Mouse (Mus musculus): ENCODE results near the gene Fat3.

Gene Fat3

GRCm38 (mm10) chr9:16256577-16257207 is 244.4 kb downstream of the Fat3 start:
- DNase-seq (ENCODE audit: low spot score) = no peak

GRCm38 (mm10) chr9:16246741-16247140 is 254.3 kb downstream of the Fat3 start:
- no peak for DNase-seq (ENCODE audit: low spot score)

GRCm38 (mm10) chr9:16231575-16231974 is 269.5 kb downstream of the Fat3 start:
- DNase-seq (ENCODE audit: low spot score) = no peak

GRCm38 (mm10) chr9:16228919-16229318 is 272.2 kb downstream of the Fat3 start:
- DNase-seq (ENCODE audit: low spot score) = no peak

GRCm38 (mm10) chr9:16227398-16227797 is 273.7 kb downstream of the Fat3 start:
- DNase-seq (ENCODE audit: low spot score) = no peak

- no peak for DNase-seq (ENCODE audit: low spot score)
Observed at GRCm38 (mm10) chr9:16226545-16226944, 274.5 kb downstream of the Fat3 start.

GRCm38 (mm10) chr9:16221885-16222284 is 279.2 kb downstream of the Fat3 start:
- peak; percentile 62 for DNase-seq (ENCODE audit: low spot score)

- DNase-seq (ENCODE audit: low spot score) = peak; percentile 4
Observed at GRCm38 (mm10) chr9:16216235-16216634, 284.9 kb downstream of the Fat3 start.

GRCm38 (mm10) chr9:16214731-16215681 is 286.1 kb downstream of the Fat3 start:
- DNase-seq (ENCODE audit: low spot score) = peak; percentile 24

- no peak for DNase-seq (ENCODE audit: low spot score)
Observed at GRCm38 (mm10) chr9:16213324-16213723, 287.8 kb downstream of the Fat3 start.

- DNase-seq (ENCODE audit: low spot score) = no peak
Observed at GRCm38 (mm10) chr9:16212628-16213027, 288.5 kb downstream of the Fat3 start.

GRCm38 (mm10) chr9:16212163-16212562 is 288.9 kb downstream of the Fat3 start:
- DNase-seq (ENCODE audit: low spot score) = no peak

GRCm38 (mm10) chr9:16211468-16211867 is 289.6 kb downstream of the Fat3 start:
- DNase-seq (ENCODE audit: low spot score) = no peak

- DNase-seq (ENCODE audit: low spot score) = no peak
Observed at GRCm38 (mm10) chr9:16202296-16202695, 298.8 kb downstream of the Fat3 start.

- DNase-seq (ENCODE audit: low spot score) = no peak
Observed at GRCm38 (mm10) chr9:16200948-16201347, 300.1 kb downstream of the Fat3 start.

GRCm38 (mm10) chr9:16186461-16186860 is 314.6 kb downstream of the Fat3 start:
- DNase-seq (ENCODE audit: low spot score) = no peak

- no peak for DNase-seq (ENCODE audit: low spot score)
Observed at GRCm38 (mm10) chr9:16169238-16169637, 331.8 kb downstream of the Fat3 start.

- no peak for DNase-seq (ENCODE audit: low spot score)
Observed at GRCm38 (mm10) chr9:16168051-16168450, 333.0 kb downstream of the Fat3 start.

GRCm38 (mm10) chr9:16159366-16159765 is 341.7 kb downstream of the Fat3 start:
- no peak for DNase-seq (ENCODE audit: low spot score)

- no peak for DNase-seq (ENCODE audit: low spot score)
Observed at GRCm38 (mm10) chr9:16153580-16153930, 347.5 kb downstream of the Fat3 start.

GRCm38 (mm10) chr9:16152756-16153579 is 348.1 kb downstream of the Fat3 start:
- DNase-seq (ENCODE audit: low spot score) = no peak

- no peak for DNase-seq (ENCODE audit: low spot score)
Observed at GRCm38 (mm10) chr9:16150046-16150445, 351.0 kb downstream of the Fat3 start.
